ENCODE assay signal across 13 mouse cellular contexts in genomic region chr13:91696109-91696645, GRCm38 (mm10). TPM values are rescaled to one million over a fixed set of nuclear protein-coding genes. Genes with fewer than 3 reads are reported as not detected.
DNase-seq lines count a peak whose midpoint lies in the region; ATAC-seq and TF ChIP-seq lines count a peak whose summit lies in the region.
"Had no signal": no experiment of that assay in that cellular context is flagged by ENCODE, and none has a peak within 500 bp of the region (broad histone marks: within the 10 kb centered on the region; RNA-seq: fewer than 3 reads in every experiment).

No protein-coding gene starts in this region.

- H3K4me1 ChIP-seq in heart, embryonic 10.5 days = 0 out of 2 replicates have a peak, but pooled peaks cover 3% of the 10 kb centered on the region
- no peaks in the 10 kb centered on the region for H3K4me1 ChIP-seq in midbrain, embryonic 12.5 days
- H3K4me1 ChIP-seq in midbrain, embryonic 13.5 days (replicated peaks) = no peaks in the 10 kb centered on the region
- peaks cover 18% of the 10 kb centered on the region; the same call in 1 of the 2 replicates for H3K4me1 ChIP-seq in heart, postnatal 0 days (ENCODE audit: control insufficient read depth, insufficient read depth)
- no peaks in the 10 kb centered on the region for H3K4me1 ChIP-seq in stomach, postnatal 0 days (replicated peaks; ENCODE audit: control insufficient read depth, insufficient read depth)
- H3K4me1 ChIP-seq: forebrain, embryonic 12.5 days; neural tube, embryonic 13.5 days had no signal

- peak; percentile 93 for DNase-seq in heart, adult 11 months
- no peak for DNase-seq in heart, embryonic 10.5 days (ENCODE audit: low spot score)
- DNase-seq in heart, postnatal 0 days (ENCODE audit: low spot score) = peak; percentile 60
- DNase-seq in stomach, postnatal 0 days (ENCODE audit: low spot score) = no peak
- no peak for DNase-seq in testis, postnatal 14 days (ENCODE audit: low spot score)
- no peak for DNase-seq in layer of hippocampus, postnatal 25 days (ENCODE audit: extremely low spot score in 1 of 2, low spot score in 1 of 2)
- DNase-seq: adrenal gland, adult 2 months; liver, postnatal 0 days; right cerebral cortex, postnatal 4 days had no signal

- H3K4me3 ChIP-seq in heart, embryonic 10.5 days = no peak overlapping the region
- no peak overlapping the region for H3K4me3 ChIP-seq in midbrain, embryonic 12.5 days
- no peak overlapping the region for H3K4me3 ChIP-seq in midbrain, embryonic 13.5 days (replicated peaks)
- no peak overlapping the region for H3K4me3 ChIP-seq in heart, postnatal 0 days (ENCODE audit: low read depth, low read length)
- no peak overlapping the region for H3K4me3 ChIP-seq in stomach, postnatal 0 days (ENCODE audit: low read depth, low read length)
- H3K4me3 ChIP-seq: forebrain, embryonic 12.5 days; neural tube, embryonic 13.5 days had no signal

- WGBS in heart, embryonic 10.5 days = 84% methylated on average over 2 of the region's 2 CpGs
- WGBS in midbrain, embryonic 12.5 days = 90% methylated on average over 2 of the region's 2 CpGs
- WGBS in midbrain, embryonic 13.5 days = 95% methylated on average over 2 of the region's 2 CpGs
- WGBS in heart, postnatal 0 days = 26% methylated on average over 2 of the region's 2 CpGs
- WGBS in stomach, postnatal 0 days = 71% methylated on average over 2 of the region's 2 CpGs

- peaks cover 4% of the 10 kb centered on the region; the same call in 1 of the 2 replicates for H3K36me3 ChIP-seq in heart, embryonic 10.5 days
- H3K36me3 ChIP-seq in midbrain, embryonic 12.5 days = 0 out of 2 replicates have a peak, but pooled peaks cover 13% of the 10 kb centered on the region
- H3K36me3 ChIP-seq in midbrain, embryonic 13.5 days = peaks cover 25% of the 10 kb centered on the region
- H3K36me3 ChIP-seq in heart, postnatal 0 days (replicated peaks; ENCODE audit: control insufficient read depth, insufficient read depth, low read length) = peaks cover 9% of the 10 kb centered on the region
- no peaks in the 10 kb centered on the region for H3K36me3 ChIP-seq in stomach, postnatal 0 days (ENCODE audit: control insufficient read depth, insufficient read depth, low read length)
- H3K36me3 ChIP-seq: neural tube, embryonic 13.5 days had no signal

- TF ChIP-seq EP300 in heart, postnatal 0 days (IDR thresholded peaks at IDR 0.05; ENCODE audit: low read depth) = no peak
- no peak for TF ChIP-seq EP300 in stomach, postnatal 0 days (optimal IDR thresholded peaks at IDR 0.05)

- H3K9me3 ChIP-seq in heart, embryonic 10.5 days = no peaks in the 10 kb centered on the region
- no peaks in the 10 kb centered on the region for H3K9me3 ChIP-seq in midbrain, embryonic 12.5 days
- H3K9me3 ChIP-seq in midbrain, embryonic 13.5 days = no peaks in the 10 kb centered on the region
- no peaks in the 10 kb centered on the region for H3K9me3 ChIP-seq in heart, postnatal 0 days (replicated peaks; ENCODE audit: control insufficient read depth, low read length)
- H3K9me3 ChIP-seq in stomach, postnatal 0 days (ENCODE audit: control insufficient read depth, low read length) = no peaks in the 10 kb centered on the region
- H3K9me3 ChIP-seq: forebrain, embryonic 12.5 days; neural tube, embryonic 13.5 days had no signal

- H3K27ac ChIP-seq in heart, embryonic 10.5 days = no peak overlapping the region; the same call in 1 of the 2 replicates
- H3K27ac ChIP-seq in midbrain, embryonic 12.5 days (replicated peaks) = 0 out of 2 replicates have a peak overlapping the region, but pooled peaks have one; percentile 15
- no peak overlapping the region for H3K27ac ChIP-seq in midbrain, embryonic 13.5 days
- H3K27ac ChIP-seq in heart, postnatal 0 days (ENCODE audit: low read depth) = peak overlapping the region; percentile 73
- 0 out of 2 replicates have a peak overlapping the region, but pooled peaks have one; percentile 31 for H3K27ac ChIP-seq in stomach, postnatal 0 days (replicated peaks)
- H3K27ac ChIP-seq: forebrain, embryonic 12.5 days; neural tube, embryonic 13.5 days had no signal

- H3K27me3 ChIP-seq in heart, embryonic 10.5 days (ENCODE audit: insufficient read depth, poor library complexity, severe bottlenecking) = no peaks in the 10 kb centered on the region
- no peaks in the 10 kb centered on the region for H3K27me3 ChIP-seq in midbrain, embryonic 12.5 days
- H3K27me3 ChIP-seq in midbrain, embryonic 13.5 days = no peaks in the 10 kb centered on the region
- H3K27me3 ChIP-seq in heart, postnatal 0 days (ENCODE audit: control insufficient read depth, insufficient read depth, low read length) = no peaks in the 10 kb centered on the region
- no peaks in the 10 kb centered on the region for H3K27me3 ChIP-seq in stomach, postnatal 0 days (ENCODE audit: control insufficient read depth, insufficient read depth, low read length)
- H3K27me3 ChIP-seq: forebrain, embryonic 12.5 days; neural tube, embryonic 13.5 days had no signal

- 0 out of 2 replicates have a peak, but pooled peaks have one; percentile 23 for ATAC-seq in midbrain, embryonic 12.5 days (ENCODE audit: low FRiP score, low read depth)
- ATAC-seq in midbrain, embryonic 13.5 days = no peak
- ATAC-seq in heart, postnatal 0 days (ENCODE audit: insufficient read depth, low read depth) = peak; percentile 53; the same call in 1 of the 2 replicates
- no peak for ATAC-seq in stomach, postnatal 0 days (ENCODE audit: low FRiP score, low TSS enrichment)

- no peak overlapping the region for H3K4me2 ChIP-seq in midbrain, embryonic 12.5 days (replicated peaks)
- H3K4me2 ChIP-seq in midbrain, embryonic 13.5 days (replicated peaks) = no peak overlapping the region
- no peak overlapping the region for H3K4me2 ChIP-seq in heart, postnatal 0 days (ENCODE audit: low read depth, low read length)
- H3K4me2 ChIP-seq in stomach, postnatal 0 days (replicated peaks; ENCODE audit: low read depth) = no peak overlapping the region
- H3K4me2 ChIP-seq: forebrain, embryonic 12.5 days; neural tube, embryonic 13.5 days had no signal

- H3K9ac ChIP-seq in midbrain, embryonic 12.5 days (replicated peaks) = no peak overlapping the region
- H3K9ac ChIP-seq in midbrain, embryonic 13.5 days (replicated peaks) = no peak overlapping the region
- H3K9ac ChIP-seq in heart, postnatal 0 days (replicated peaks; ENCODE audit: low read depth, low read length) = no peak overlapping the region
- H3K9ac ChIP-seq in stomach, postnatal 0 days (ENCODE audit: low read length) = no peak overlapping the region
- H3K9ac ChIP-seq: forebrain, embryonic 12.5 days; liver, postnatal 0 days; neural tube, embryonic 13.5 days had no signal

- no peak for TF ChIP-seq CTCF in heart, postnatal 0 days (IDR thresholded peaks at IDR 0.05; ENCODE audit: low read depth)
- no peak for TF ChIP-seq CTCF in stomach, postnatal 0 days (IDR thresholded peaks at IDR 0.05; ENCODE audit: low read depth)

RNA-seq across cellular contexts. Expression of gene Acot12, which starts 45.1 kb away (rescaled TPM):
- not detected in 2 replicates for polyA plus RNA-seq in heart, embryonic 10.5 days (2016; fragmentation: Nextera tagmentation; extraction: Ambion mirVana)
- polyA plus RNA-seq in midbrain, embryonic 12.5 days (2016; fragmentation: Nextera tagmentation; extraction: Ambion mirVana) = not detected in 2 replicates
- polyA plus RNA-seq in midbrain, embryonic 13.5 days (2015; fragmentation: Nextera tagmentation; extraction: Ambion mirVana) = not detected in 2 replicates
- total RNA-seq in heart, postnatal 0 days (2014; rRNA removed; ENCODE audit: low replicate concordance) = 0.11 TPM in 1 of 2 replicates, not detected in the other
- not detected in 2 replicates for polyA plus RNA-seq in heart, postnatal 0 days (2015; fragmentation: Nextera tagmentation; extraction: Ambion mirVana)
- 0.15 and 0.18 TPM in 2 replicates for polyA plus RNA-seq in stomach, postnatal 0 days (2015; fragmentation: Nextera tagmentation; extraction: Ambion mirVana)
- under 1 TPM; 0.14 to 0.17 TPM for total RNA-seq in layer of hippocampus, postnatal 25 days (2021)
- polyA plus RNA-seq: adrenal gland, adult 2 months; forebrain, embryonic 12.5 days; neural tube, embryonic 13.5 days had no signal

Comparison
In these comparisons a context has a peak if more than half of its experiments do, and no peak if none do; other contexts are left out.
1. DNase-seq: peak in heart, adult 11 months (single experiment) and heart, postnatal 0 days (single experiment); none in heart, embryonic 10.5 days (single experiment), stomach, postnatal 0 days (single experiment), testis, postnatal 14 days (single experiment) and layer of hippocampus, postnatal 25 days (0 of 2).
2. H3K27ac ChIP-seq: peak in midbrain, embryonic 12.5 days (single experiment), heart, postnatal 0 days (single experiment) and stomach, postnatal 0 days (single experiment); none in heart, embryonic 10.5 days (single experiment) and midbrain, embryonic 13.5 days (single experiment).
3. ATAC-seq: peak in midbrain, embryonic 12.5 days (single experiment) and heart, postnatal 0 days (single experiment); none in midbrain, embryonic 13.5 days (single experiment) and stomach, postnatal 0 days (single experiment).